Mouse (Mus musculus): Measurements from ENCODE around the gene Tll1. TPM values are rescaled to one million over a fixed set of nuclear protein-coding genes. Genes with fewer than 3 reads are reported as not detected.
"Not testable (repeated sequence)": the region's sequence is repeated elsewhere in the genome, so short reads cannot be mapped to it uniquely, and the experiment has no call there.

Gene Tll1
- polyA plus RNA-seq, 1 experiment from 2014 or later, result 1.7 TPM

GRCm38 (mm10) chr8:64023027-64023426 lies 183.0 kb downstream of the Tll1 start:
- Histone ChIP-seq H3K9ac (ENCODE audit: low read length) (no peak overlapping the region), H3K4me3 (ENCODE audit: low read depth, low read length) (no peak overlapping the region), H3K36me3 (ENCODE audit: control insufficient read depth, insufficient read depth, low read length) (no peaks in the 10 kb centered on the region), H3K4me2 (ENCODE audit: low read depth, severe bottlenecking) (no peak overlapping the region), H3K9me3 (ENCODE audit: control insufficient read depth, low read length) (no peaks in the 10 kb centered on the region), H3K4me1 (ENCODE audit: control insufficient read depth, insufficient read depth, low read length) (no peaks in the 10 kb centered on the region), H3K27me3 (ENCODE audit: control insufficient read depth, insufficient read depth, low read length) (no peaks in the 10 kb centered on the region), H3K27ac (replicated peaks; ENCODE audit: low read depth, low read length) (no peak overlapping the region)
- no peak for ATAC-seq (ENCODE audit: insufficient number of reproducible peaks, low FRiP score, low TSS enrichment, low read depth)
- WGBS, result 90% methylated on average over 2 of the region's 2 CpGs
- no peak for DNase-seq (ENCODE audit: low spot score)

GRCm38 (mm10) chr8:63970612-63971391 lies 235.3 kb downstream of the Tll1 start:
- not testable (repeated sequence) for H3K9ac ChIP-seq (ENCODE audit: low read length); H3K4me3 ChIP-seq (ENCODE audit: low read depth, low read length); H3K27me3 ChIP-seq (ENCODE audit: control insufficient read depth, insufficient read depth, low read length); H3K9me3 ChIP-seq (ENCODE audit: control insufficient read depth, low read length); DNase-seq (ENCODE audit: low spot score); H3K4me2 ChIP-seq (ENCODE audit: low read depth, severe bottlenecking); H3K27ac ChIP-seq (replicated peaks; ENCODE audit: low read depth, low read length); H3K4me1 ChIP-seq (ENCODE audit: control insufficient read depth, insufficient read depth, low read length); H3K36me3 ChIP-seq (ENCODE audit: control insufficient read depth, insufficient read depth, low read length); ATAC-seq (ENCODE audit: insufficient number of reproducible peaks, low FRiP score, low TSS enrichment, low read depth)
- WGBS, result 46% methylated on average over 9 of the region's 9 CpGs

Data from limb, embryonic 11.5 days (tissue).